Mouse (Mus musculus): ENCODE measurements around the gene Stat6.

Stat6 gene

GRCm38 (mm10) chr10:127671276-127671675, 28.5 kb downstream of the Stat6 start:
- no peak for DNase-seq (ENCODE audit: low spot score in 2 of 2)

DNA sequence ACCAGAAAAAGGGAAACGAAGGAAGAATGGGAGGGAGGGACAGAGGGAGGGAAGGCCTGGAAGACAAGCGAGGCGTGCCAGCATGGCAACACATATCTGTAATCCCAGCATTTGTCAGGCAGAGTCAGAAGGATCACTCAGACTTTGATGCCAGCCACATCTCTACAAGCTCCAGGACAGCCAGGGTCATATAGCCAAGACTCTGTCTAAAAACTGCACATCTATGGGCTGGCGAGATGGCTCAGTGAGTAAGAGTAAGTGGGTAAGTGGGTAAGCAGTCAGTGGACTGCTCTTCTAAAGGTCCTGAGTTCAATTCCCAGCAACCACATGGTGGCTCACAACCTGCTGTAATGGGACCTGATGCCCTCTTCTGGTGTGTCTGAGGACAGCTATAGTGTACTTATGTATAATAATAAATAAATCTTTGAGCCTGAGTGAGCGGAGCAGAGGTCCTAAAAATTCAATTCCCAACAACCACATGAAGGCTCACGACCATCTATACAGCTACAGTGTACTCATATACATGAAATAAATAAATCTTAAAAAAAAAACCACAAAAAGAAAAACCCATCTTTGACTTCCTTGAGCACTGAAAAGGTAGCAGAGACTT, 31.4 kb downstream of the Stat6 start:
- no peak for DNase-seq (ENCODE audit: low spot score in 2 of 2)

DNA sequence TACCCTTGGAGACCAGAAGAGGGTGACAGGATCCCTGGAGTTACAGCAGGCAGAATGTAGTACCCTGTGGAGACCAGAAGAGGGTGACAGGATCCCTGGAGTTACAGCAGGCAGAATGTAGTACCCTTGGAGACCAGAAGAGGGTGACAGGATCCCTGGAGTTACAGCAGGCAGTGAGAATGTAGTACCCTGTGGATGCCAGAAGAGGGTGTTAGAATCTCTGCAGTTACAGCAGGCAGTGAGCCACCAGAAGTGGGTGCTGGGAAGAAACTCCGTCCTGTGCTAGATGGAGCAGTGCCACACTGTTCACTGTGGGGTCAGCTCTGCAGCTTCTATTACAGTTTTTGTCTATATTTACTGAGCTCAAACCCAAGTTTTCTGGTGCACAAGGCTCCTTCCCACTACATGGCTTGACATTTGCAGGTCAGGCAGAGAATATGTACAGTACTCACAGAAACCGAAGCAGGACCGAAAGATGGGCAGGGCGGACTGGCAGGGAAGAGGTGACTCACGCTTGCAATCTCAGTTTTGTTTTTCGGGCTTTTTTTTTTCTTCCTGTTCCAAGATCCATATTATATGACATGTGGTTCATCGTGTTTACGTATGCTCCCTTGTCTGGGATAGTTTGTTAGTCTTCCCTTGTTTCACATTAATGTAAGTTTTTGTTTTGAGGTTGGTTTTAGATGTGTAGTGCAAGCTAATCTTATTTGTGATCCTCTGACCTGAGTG, 32.2 kb downstream of the Stat6 start:
- peak; percentile 78 to 85 for DNase-seq (ENCODE audit: low spot score in 2 of 2)

DNA sequence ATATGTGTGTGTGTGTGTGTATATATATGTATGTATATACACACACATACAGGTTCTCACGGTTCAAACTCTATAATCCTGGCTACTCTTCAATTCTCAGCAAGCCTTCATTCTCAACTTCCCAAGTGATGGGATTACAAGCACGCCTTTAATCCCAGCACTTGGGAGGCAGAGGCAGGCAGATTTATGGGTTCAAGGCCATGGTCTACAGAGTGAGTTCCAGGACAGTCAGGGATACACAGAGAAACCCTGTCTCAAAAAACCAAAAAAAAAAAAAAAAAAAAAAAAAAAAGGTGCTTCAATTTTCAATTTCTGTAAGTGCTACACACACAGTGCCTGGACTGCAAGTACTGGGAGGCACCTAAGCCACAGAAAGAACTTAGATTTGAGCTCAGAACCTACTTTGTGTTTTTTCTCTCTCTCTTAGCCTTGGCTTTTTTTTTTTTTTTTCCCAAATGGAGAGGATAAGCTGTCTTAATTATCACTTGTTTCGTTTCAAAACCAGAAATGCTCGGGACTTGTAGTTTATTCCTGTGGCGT, 33.1 kb downstream of the Stat6 start:
- no peak for DNase-seq (ENCODE audit: low spot score in 2 of 2)

GRCm38 (mm10) chr10:127676691-127677548, 34.1 kb downstream of the Stat6 start:
- DNase-seq (ENCODE audit: low spot score in 2 of 2): peak; percentile 91

GRCm38 (mm10) chr10:127677591-127678336, 35.0 kb downstream of the Stat6 start:
- DNase-seq (ENCODE audit: low spot score in 2 of 2): peak; percentile 59 to 68

DNA sequence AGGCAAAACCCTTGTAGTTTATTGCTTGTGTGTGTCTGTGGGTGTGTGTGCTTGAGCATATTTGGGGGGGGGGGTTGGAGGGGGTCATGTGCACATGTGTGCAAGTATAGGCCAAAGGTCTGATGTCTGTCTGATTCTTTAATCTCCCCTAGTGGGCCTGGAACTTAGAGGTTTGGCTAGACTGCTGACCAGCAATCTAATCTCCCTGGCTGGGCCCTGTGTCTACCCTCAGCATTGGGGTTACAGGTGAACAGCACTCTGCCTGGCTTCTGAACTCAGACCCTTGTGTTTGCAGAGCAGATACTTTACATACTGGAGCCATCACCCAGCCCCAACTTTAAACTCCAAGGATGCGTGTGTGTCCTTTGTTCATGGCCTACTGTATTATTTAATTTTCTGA, 36.4 kb downstream of the Stat6 start:
- no peak for DNase-seq (ENCODE audit: low spot score in 2 of 2)

DNA sequence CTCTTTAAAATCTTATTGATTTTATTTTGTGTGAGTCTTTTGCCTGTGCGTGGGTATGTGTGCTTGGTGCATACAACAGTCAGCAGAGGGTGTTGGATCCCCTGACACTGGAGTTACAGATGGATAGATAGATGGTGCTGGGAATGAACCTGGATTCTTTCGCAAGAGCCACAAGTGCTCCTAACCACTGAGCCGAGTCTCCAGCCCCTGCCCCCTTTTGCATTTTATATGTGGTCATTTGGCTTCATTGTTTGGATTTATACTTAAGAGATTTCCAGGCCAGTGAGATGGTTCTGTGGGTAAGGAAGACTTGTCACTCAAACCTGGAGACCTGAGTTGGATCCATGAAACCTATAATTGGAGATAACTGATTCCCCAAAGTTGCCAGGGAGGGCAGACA, 37.1 kb downstream of the Stat6 start:
- no peak for DNase-seq (ENCODE audit: low spot score in 2 of 2)

- no peak for DNase-seq (ENCODE audit: low spot score in 2 of 2)
Measured at GRCm38 (mm10) chr10:127682886-127683285, 40.1 kb downstream of the Stat6 start.

DNA sequence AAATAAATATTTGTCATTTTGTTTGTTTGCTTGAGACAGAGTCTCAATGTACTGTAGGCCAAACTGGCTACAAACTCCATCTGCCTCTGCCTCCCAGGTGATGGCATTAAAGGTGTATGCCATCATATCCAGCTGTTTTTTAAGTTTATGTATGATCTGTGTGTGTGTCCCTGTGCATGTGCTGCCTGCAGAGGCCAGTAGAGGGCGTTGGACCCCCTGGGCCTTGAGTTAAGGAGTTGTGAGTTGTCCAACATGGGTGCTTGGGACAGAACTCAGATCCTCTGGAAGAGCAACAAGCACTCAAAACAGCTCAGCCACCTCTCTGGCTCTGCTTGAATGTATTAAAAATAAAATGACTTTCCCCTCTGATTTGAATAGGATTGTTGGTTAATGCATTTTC, 48.3 kb downstream of the Stat6 start:
- no peak for DNase-seq (ENCODE audit: low spot score in 2 of 2)

DNA sequence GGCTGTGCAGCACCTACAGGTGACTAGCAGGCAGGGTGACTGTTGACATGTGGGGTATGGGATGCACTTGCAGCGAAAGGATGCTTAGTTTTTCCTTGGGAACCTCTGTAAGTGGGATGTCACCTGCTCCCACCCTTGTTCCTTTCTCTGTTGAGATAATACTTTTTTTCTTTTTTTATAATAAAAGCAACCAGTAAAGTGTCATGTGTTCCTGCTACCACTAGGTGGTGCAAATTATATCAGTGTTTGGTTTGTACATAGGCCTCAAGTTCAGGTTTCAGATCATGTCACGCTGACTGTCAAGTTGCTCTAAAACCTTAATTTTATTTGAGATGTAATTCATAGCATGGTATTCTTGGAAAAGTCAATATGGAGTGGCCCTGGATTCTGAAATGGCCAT, 51.9 kb downstream of the Stat6 start:
- DNase-seq (ENCODE audit: low spot score in 2 of 2): no peak

GRCm38 (mm10) chr10:127695775-127696174, 53.0 kb downstream of the Stat6 start:
- DNase-seq (ENCODE audit: low spot score in 2 of 2): no peak

DNA sequence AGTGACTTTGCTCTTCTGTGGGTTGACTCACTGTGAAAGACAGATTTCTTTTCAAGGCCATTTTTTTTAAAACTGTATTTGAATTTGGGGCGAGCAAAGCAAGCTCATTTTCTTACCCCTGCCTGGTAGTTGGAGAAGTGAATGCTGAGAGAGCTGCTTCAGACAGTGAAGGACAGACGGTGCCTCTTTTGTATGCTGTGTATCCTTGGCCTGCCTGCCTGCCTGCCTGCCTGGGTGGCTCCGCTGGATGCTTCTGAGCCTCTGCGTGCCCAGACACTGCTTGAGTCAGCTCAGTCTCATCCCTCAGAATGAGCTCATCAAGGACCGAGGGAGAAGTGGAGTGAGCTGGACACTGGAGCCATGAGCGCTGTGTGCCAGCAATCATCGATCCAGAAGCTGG, 56.2 kb downstream of the Stat6 start:
- no peak for DNase-seq (ENCODE audit: low spot score in 2 of 2)

DNA sequence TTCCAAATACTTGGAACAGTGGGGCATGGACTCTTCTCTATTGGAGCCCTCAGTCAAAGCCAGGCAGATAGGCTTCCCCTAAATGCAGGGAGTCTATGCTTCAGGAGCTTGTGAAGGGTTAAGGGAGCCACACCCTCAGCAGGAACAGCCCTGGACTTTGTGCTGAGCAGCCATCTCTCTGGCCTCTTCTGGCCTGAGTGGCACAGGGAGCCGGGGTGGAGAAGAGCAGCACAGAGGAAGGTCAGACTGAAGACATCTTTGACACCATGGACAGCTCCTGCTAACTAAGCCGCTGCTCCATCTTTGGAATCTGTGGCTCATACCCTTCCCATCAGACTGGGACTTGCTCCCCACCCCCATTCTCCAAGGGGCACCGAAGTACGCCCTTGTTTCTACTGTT, 60.5 kb downstream of the Stat6 start:
- no peak for DNase-seq (ENCODE audit: low spot score in 2 of 2)

- DNase-seq (ENCODE audit: low spot score in 2 of 2): no peak
Measured at GRCm38 (mm10) chr10:127704293-127704692, 61.5 kb downstream of the Stat6 start.

GRCm38 (mm10) chr10:127704766-127705220, 62.0 kb downstream of the Stat6 start, which contains the start of gene Myo1a:
Gene Myo1a (plus strand): TSS chr10:127705170.
- no peak for DNase-seq (ENCODE audit: low spot score in 2 of 2)

DNA sequence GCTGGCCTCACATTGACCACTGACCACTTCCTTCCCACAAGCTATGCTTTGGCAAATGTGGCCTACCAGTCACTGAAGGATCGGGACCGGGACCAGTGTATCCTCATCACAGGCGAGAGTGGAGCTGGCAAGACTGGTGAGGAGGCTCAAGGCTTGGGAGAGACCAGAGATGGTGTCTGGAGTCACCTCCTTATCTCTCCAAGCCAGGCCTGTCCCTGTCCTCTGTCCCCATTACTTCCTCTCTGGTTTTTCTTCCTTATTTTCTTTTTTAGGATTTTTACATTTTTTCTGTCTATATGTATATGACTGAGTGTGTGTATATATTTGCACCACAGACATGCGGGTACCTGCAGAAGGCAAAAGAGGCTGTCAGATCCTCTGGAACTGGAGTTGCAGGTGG, 63.0 kb downstream of the Stat6 start:
- no peak for DNase-seq (ENCODE audit: low spot score in 2 of 2)

- DNase-seq (ENCODE audit: low spot score in 2 of 2): peak in 1 of 2 experiments; percentile 45
Measured at GRCm38 (mm10) chr10:127707721-127708120, 64.9 kb downstream of the Stat6 start.

DNA sequence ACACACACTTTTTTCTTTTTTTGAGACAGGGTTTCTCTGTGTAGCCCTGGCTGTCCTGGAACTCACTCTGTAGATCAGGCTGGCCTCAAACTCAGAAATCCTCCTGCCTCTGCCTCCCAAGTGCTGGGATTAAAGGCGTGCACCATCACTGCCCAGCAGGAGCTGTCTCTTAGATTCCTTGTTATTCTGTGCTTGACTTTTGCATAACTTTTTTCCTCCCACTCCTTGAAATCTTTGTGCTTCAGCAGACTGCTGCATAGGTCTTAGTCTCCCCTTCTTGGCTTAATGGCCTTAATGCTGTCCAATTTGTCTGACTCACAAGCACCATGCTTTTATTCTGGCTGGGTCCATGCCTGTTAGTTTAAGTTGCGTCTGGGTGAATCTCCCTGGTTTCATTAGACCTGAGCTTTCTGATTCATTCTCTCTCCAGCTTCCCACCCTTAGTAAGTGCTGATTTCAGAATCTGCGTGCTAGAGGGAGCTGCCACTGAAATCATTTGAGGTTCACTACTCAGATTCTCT, 66.1 kb downstream of the Stat6 start:
- DNase-seq (ENCODE audit: low spot score in 2 of 2): no peak

- DNase-seq (ENCODE audit: low spot score in 2 of 2): no peak
Measured at GRCm38 (mm10) chr10:127710331-127710730, 67.5 kb downstream of the Stat6 start.
